Mouse (Mus musculus) forebrain, embryonic 13.5 days (tissue): ENCODE data around the gene Ccnl1. TPM values are rescaled to one million over a fixed set of nuclear protein-coding genes. Genes with fewer than 3 reads are reported as not detected.
A peak's percentile ranks its signal among the peaks of the same experiment; 100 is the strongest.

Experiments
- ATAC-seq: fragments of 200-750 bp; cut with Nextera tagmentation; 2 replicates; pipeline ENCODE4 v1.8.0; 2017
- H3K27ac ChIP-seq: fragments of 300-500 bp; sonication (generic); 2 replicates; pipeline ENCODE4 v1.5.1; 2015; ENCODE audit warnings: inconsistent platforms, mild to moderate bottlenecking, moderate library complexity
- H3K27me3 ChIP-seq: fragments of 300-500 bp; sonication (generic); 2 replicates; pipeline ENCODE4 v1.6.1; 2015; ENCODE audit warnings: mild to moderate bottlenecking, inconsistent platforms
- H3K36me3 ChIP-seq: fragments of 300-500 bp; sonication (generic); 2 replicates; pipeline ENCODE4 v1.6.1; 2015; ENCODE audit warnings: mild to moderate bottlenecking, inconsistent platforms; ENCODE audit not compliant: poor library complexity, severe bottlenecking
- H3K4me1 ChIP-seq: fragments of 300-500 bp; sonication (generic); 2 replicates; pipeline ENCODE4 v1.6.1; 2015; ENCODE audit warnings: inconsistent platforms
- H3K4me2 ChIP-seq: fragments of 300-500 bp; sonication (generic); 2 replicates; pipeline ENCODE4 v1.6.1; 2015; ENCODE audit warnings: inconsistent platforms, mild to moderate bottlenecking, moderate library complexity
- H3K4me3 ChIP-seq: fragments of 300-500 bp; sonication (generic); 2 replicates; pipeline ENCODE4 v1.5.1; 2015; ENCODE audit warnings: mild to moderate bottlenecking, inconsistent platforms
- H3K9ac ChIP-seq: fragments of 300-500 bp; sonication (generic); 2 replicates; pipeline ENCODE4 v1.6.1; 2015; ENCODE audit warnings: mild to moderate bottlenecking, inconsistent platforms
- H3K9me3 ChIP-seq: fragments of 300-500 bp; sonication (generic); replicated peaks from 2 replicates; pipeline ENCODE4 v1.6.1; 2016; ENCODE audit warnings: inconsistent platforms
- WGBS: fragments of 180-500 bp; shearing (Covaris S2); methylation state at CpG from one replicate; pipeline ENCODE4 v1.1.7; 2015; 5-methylcytosine and 5-hydroxymethylcytosine counted together
- polyA plus RNA-seq: library from polyadenylated mRNA; unstranded; fragments of >200 nt; fragmentation: Nextera tagmentation; extraction: Ambion mirVana; gene quantifications from 2 replicates; pipeline ENCODE4 v1.2.1, GENCODE M21; 2015

Ccnl1 gene
- polyA plus RNA-seq, 1 experiment from 2014 or later, result 86.3 TPM

DNA sequence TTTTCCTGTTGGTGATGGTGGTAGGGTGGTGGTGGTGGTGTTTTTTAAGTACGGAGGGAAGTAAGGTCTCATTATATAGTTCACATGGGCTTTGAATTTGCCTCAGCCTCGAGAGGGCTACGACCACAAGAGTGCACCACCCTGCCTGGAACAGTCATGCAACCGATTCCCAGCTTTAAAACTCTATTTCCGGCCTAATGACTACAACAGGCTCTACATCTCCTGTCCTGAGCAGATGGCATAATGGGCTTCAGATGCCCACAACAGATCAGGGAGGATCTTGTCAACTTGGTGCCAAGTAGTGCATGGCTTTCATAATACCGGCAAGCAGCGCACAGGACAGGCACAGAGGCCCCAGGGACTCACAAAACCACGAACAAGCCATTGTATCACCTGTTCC, 27.4 kb downstream of the Ccnl1 start:
- no peak overlapping the region for H3K9ac ChIP-seq
- H3K4me2 ChIP-seq, result no peak overlapping the region
- no peaks in the 10 kb centered on the region for H3K27me3 ChIP-seq
- no peak for ATAC-seq
- H3K4me1 ChIP-seq, result peaks cover 16% of the 10 kb centered on the region
- H3K9me3 ChIP-seq, result no peaks in the 10 kb centered on the region
- H3K36me3 ChIP-seq, result no peaks in the 10 kb centered on the region
- H3K4me3 ChIP-seq, result no peak overlapping the region
- no peak overlapping the region for H3K27ac ChIP-seq
- 57% methylated on average over 8 of the region's 8 CpGs for WGBS

DNA sequence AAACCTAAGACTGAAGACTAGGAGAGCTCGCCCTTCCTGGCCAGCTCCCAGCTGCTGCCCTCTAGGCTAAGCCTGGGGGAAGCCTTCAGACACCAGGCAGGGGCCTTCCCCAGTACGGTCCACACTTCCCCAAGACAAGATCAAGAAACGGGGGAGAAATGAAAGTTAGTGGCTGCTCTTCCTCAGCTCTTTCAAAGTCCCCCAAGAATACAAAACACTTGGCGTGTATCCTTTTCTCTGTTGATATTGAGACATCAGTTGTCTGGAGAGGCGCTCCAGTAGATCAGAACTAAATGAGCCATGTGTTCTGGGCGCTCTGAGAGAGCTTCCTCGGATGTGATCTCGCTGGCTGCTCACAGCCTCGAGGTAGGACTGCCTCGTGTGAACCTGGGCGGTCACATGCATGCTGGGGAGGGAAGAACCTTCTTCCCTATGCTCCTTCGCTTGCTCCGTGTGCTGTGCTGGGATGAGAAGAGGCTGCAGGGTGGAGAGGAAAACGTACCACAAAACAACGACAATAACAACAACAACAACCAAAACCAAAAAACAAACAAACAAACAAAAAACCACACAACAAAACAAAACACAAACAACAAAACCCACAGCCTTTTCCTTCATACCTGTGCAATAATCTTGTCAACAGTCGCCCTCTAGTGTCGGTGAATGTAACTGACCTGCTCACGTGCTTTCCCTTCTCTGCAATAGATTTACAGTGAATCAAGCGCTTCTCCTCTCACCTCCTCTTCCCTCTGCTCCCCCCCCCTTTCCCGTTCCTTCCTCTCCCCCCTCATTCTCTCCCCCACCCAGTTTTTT, 28.0 kb downstream of the Ccnl1 start:
- Histone ChIP-seq H3K27ac (no peak overlapping the region), H3K4me3 (no peak overlapping the region), H3K9me3 (no peaks in the 10 kb centered on the region), H3K9ac (no peak overlapping the region), H3K36me3 (no peaks in the 10 kb centered on the region), H3K4me1 (peaks cover 16% of the 10 kb centered on the region), H3K4me2 (peak overlapping the region; percentile 40), H3K27me3 (no peaks in the 10 kb centered on the region)
- ATAC-seq, result peak; percentile 69
- 23% methylated on average over 20 of the region's 20 CpGs for WGBS

DNA sequence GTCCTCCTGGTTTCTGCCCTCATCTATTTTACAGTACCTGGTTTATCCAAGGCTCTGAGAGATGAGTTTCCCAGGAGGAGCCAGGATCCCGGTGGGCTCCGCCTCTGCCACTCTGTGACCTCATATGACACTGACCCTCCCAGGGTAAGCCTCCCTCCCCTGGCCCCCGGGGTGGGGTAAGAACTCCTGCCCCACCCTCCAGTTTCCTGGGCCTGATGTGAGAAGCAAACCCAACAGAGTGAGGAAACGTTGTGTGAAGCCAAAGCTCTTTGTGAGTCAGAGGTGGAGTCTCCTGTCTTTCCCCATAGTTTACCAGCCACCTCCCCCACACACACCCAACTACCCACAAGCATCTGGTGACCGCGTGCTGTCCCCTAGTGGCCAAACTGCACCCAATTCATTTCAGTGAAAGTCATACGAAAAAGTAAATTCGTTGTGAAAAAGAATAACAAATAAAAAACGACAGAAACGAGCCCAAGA, 28.7 kb downstream of the Ccnl1 start:
- WGBS, result 3% methylated on average over 10 of the region's 10 CpGs
- H3K4me2 ChIP-seq, result peak overlapping the region; percentile 40
- no peaks in the 10 kb centered on the region for H3K9me3 ChIP-seq
- H3K27me3 ChIP-seq, result no peaks in the 10 kb centered on the region
- no peak overlapping the region for H3K4me3 ChIP-seq
- H3K27ac ChIP-seq, result no peak overlapping the region
- ATAC-seq, result peak; percentile 78
- no peaks in the 10 kb centered on the region for H3K36me3 ChIP-seq
- no peak overlapping the region for H3K9ac ChIP-seq
- peaks cover 16% of the 10 kb centered on the region for H3K4me1 ChIP-seq

DNA sequence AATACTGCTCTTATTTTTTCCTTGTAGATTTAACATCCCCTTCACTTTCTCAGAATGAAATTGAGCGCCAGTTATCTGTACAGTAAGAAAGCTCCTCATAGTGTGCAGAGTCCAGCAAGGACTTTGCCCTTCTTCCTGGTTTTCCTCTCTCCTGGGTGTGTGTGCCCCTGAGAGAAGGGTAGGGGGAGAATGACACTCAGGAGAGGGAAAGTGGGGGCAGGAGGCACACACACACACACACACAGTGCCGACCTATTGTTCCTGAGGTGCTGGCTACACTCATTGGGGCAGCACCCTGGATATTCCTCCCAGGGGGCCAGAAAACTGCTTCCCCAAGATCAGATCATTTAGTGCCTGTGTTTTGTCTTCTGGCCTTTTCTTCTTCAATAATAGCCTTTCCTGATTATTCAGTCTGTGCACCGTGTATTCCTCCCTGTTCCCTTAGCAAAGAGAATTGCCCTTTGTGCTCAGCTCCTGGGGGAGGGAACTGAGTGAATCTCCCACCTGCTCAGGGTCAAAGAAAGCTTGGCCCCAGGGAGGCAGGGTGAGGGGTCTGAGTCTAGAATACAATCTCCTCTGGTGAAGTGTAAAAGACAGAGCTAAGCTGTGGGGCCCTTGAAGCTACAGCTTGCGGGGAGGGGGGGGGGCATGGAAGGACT, 29.3 kb downstream of the Ccnl1 start:
- Histone ChIP-seq H3K9me3 (no peaks in the 10 kb centered on the region), H3K9ac (no peak overlapping the region)

DNA sequence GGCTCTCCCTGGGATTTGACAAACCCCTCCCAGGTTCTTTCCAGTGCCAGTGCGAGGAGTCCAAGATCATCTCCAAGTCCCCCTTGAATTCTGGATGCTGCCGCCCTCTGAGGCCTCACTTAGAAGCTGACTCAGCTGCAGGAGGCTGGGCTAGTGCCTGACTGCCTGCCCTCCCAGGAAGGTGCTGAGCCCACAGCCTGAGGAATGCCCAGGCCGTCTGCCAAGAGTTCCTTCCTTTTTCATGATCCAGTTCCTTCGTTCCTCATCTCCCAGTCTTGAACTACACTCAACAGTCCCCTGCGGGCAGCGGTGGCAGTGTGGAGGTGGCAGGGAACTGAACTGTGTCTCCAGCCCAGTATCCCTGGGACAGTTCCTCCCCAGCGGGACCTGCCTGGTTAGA, 30.4 kb downstream of the Ccnl1 start:
- no peaks in the 10 kb centered on the region for H3K9me3 ChIP-seq
- H3K4me1 ChIP-seq, result peaks cover 16% of the 10 kb centered on the region
- H3K4me3 ChIP-seq, result no peak overlapping the region
- no peak for ATAC-seq
- WGBS, result 76% methylated on average over 7 of the region's 7 CpGs
- no peaks in the 10 kb centered on the region for H3K36me3 ChIP-seq
- no peaks in the 10 kb centered on the region for H3K27me3 ChIP-seq
- no peak overlapping the region for H3K4me2 ChIP-seq
- no peak overlapping the region for H3K27ac ChIP-seq
- H3K9ac ChIP-seq, result no peak overlapping the region

More for the DNA sequence above, 29.3 kb downstream of the Ccnl1 start:
- H3K4me2 ChIP-seq, result peak overlapping the region; percentile 40; the same call in 1 of the 2 replicates
- no peak overlapping the region for H3K4me3 ChIP-seq
- 25% methylated on average over 4 of the region's 4 CpGs for WGBS
- peaks cover 16% of the 10 kb centered on the region for H3K4me1 ChIP-seq
- no peaks in the 10 kb centered on the region for H3K27me3 ChIP-seq
- no peak overlapping the region for H3K27ac ChIP-seq
- no peaks in the 10 kb centered on the region for H3K36me3 ChIP-seq
- peak; percentile 40; the same call in 1 of the 2 replicates for ATAC-seq

DNA sequence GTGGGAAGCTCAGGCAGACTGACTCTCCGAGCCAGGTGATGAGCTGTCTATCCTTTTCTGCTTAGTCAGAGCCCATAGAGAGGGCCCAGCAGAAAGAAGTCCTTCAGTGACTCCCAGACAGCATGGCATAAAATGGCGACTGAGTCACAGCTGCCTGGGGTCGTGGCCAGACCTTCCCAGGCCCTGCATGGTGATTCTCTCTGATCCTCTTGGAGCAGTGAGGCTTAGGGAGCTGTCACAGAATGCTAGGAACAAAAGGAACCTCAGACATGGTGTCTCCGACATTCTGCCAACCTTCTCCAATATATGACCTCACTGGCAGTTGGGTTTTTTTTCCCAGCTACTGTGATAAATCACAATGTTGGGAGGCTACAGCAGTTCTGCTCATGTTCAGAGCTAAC, 30.9 kb downstream of the Ccnl1 start:
- Histone ChIP-seq H3K4me3 (no peak overlapping the region), H3K9ac (no peak overlapping the region), H3K36me3 (no peaks in the 10 kb centered on the region), H3K4me2 (no peak overlapping the region), H3K4me1 (peaks cover 16% of the 10 kb centered on the region), H3K27ac (no peak overlapping the region), H3K9me3 (no peaks in the 10 kb centered on the region), H3K27me3 (no peaks in the 10 kb centered on the region)
- no peak for ATAC-seq
- WGBS, result 84% methylated on average over 4 of the region's 4 CpGs

DNA sequence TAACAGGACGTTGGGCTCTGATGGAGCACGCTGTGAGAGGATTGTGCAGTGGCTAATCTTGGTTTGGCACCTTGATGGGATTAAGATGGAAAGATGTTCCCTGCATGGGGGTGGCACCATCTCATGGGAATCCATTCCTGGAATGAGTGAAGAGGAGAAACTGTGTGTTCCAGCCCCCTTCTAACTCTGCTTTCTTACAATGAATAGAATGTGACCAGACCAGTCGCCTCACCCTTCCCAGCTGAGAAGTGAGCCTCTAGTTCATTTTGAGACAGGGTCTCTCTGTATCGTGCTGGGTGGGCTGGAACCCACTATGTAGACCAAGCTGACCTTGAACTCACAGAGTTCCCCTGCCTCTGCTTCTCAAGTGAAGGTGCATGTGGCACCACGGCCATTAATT, 31.6 kb downstream of the Ccnl1 start:
- Histone ChIP-seq H3K4me3 (no peak overlapping the region), H3K27me3 (no peaks in the 10 kb centered on the region), H3K4me1 (peaks cover 16% of the 10 kb centered on the region), H3K4me2 (no peak overlapping the region), H3K27ac (no peak overlapping the region), H3K36me3 (no peaks in the 10 kb centered on the region), H3K9me3 (no peaks in the 10 kb centered on the region), H3K9ac (no peak overlapping the region)
- WGBS, result 91% methylated on average over 5 of the region's 5 CpGs
- ATAC-seq, result no peak

DNA sequence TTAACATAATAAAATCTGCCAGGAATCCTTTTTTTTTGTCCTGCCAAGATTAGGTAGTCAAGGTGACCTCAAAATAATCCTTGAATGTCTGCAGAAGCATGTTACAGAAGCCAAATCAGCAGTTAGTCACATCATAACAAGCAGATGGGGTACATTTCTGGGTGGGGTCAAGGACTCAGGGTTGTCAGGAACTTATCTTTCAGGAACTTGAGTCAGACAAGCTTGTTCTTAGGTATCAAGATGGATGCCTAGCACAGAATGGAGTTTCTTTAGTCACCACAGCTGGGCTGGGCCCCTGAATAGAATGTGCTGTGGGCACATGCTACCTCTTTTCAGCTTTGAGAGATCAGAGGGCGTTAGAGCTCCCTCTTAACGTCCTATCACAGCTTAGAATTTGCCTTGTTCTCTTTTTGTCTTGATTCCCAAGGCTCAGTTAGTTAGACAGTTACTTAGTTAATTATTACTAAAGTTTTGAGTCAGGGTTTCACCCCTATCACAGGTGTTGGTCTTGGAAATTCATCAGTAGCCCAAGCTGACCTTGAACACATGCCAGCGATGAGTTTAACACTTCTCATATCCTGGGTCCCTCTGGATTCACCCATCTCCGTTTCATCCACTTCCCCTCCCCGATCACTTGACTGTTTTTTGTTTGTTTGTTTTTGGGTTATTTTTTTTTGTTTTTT, 32.9 kb downstream of the Ccnl1 start:
- Histone ChIP-seq H3K27me3 (no peaks in the 10 kb centered on the region), H3K9me3 (no peaks in the 10 kb centered on the region), H3K36me3 (no peaks in the 10 kb centered on the region), H3K27ac (no peak overlapping the region), H3K9ac (no peak overlapping the region), H3K4me3 (no peak overlapping the region), H3K4me2 (no peak overlapping the region), H3K4me1 (peaks cover 16% of the 10 kb centered on the region)
- ATAC-seq, result no peak
- 72% methylated on average over 5 of the region's 5 CpGs for WGBS

DNA sequence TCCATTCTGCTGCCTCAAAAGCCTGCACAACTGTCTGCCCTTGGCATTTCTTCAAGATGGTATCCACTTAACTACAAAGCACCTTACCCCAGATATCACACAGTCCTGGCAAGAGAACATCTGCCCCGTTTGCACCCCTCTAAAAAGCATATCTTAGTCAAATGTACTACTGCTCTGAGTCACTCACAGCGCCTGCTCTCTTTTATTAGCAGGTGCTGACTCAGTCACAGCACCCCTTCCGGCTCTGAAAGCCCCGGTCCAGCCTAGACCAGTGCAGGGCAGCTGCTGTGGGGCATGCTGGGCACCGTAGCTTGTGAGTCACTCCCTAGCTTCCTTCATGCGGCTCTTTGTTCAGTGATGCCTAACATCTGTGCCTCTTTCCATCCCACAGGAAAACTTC, 35.6 kb downstream of the Ccnl1 start:
- H3K36me3 ChIP-seq, result no peaks in the 10 kb centered on the region
- H3K4me1 ChIP-seq, result no peaks in the 10 kb centered on the region
- H3K9me3 ChIP-seq, result no peaks in the 10 kb centered on the region
- no peak overlapping the region for H3K4me3 ChIP-seq
- no peaks in the 10 kb centered on the region for H3K27me3 ChIP-seq
- ATAC-seq, result no peak
- H3K4me2 ChIP-seq, result no peak overlapping the region
- H3K27ac ChIP-seq, result no peak overlapping the region
- H3K9ac ChIP-seq, result no peak overlapping the region
- WGBS, result 81% methylated on average over 6 of the region's 6 CpGs

DNA sequence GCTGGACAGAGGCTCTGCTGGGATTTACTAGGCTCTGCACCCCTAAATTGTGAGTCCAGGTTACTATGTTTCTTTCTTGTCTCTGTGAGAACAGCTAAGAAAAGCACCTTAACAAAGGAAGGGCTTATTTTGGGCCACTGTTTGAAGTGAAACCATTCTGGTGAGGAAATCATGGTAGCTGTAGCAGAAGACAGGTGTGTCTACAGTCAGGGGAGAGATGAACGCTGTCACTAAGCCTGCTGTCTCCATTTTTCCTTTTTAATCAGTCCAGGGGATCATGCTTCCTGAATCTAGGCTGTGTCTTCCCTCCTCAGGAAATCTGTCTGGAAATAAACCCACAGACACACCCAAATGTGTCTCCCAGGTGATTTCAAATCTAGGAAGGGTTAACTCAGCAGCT, 36.4 kb downstream of the Ccnl1 start:
- WGBS, result 93% methylated on average over 1 of the region's 1 CpGs
- H3K36me3 ChIP-seq, result no peaks in the 10 kb centered on the region

DNA sequence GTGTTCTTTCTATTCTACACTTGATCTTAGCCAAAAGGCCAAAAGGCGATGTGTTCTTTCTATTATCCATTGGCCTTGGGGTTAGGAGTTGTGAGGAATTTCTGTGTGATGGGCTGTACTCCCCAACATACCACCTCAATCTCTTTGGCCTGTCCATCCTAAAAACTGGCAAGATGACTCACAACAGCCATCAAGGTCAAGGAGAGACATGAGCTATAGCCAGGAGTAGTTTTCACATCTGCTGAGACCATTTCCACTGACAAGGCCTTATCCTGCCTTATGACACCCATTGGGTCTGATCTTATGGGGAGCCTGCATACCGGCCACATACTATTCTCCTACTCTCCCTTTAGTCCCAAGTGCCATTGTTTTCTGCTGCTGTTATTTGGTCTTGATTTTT, 39.0 kb downstream of the Ccnl1 start:
- 93% methylated on average over 2 of the region's 2 CpGs for WGBS
- H3K9ac ChIP-seq, result no peak overlapping the region
- no peak overlapping the region for H3K27ac ChIP-seq
- H3K36me3 ChIP-seq, result no peaks in the 10 kb centered on the region
- no peaks in the 10 kb centered on the region for H3K27me3 ChIP-seq
- no peak for ATAC-seq
- no peaks in the 10 kb centered on the region for H3K4me1 ChIP-seq
- H3K4me3 ChIP-seq, result no peak overlapping the region
- H3K4me2 ChIP-seq, result no peak overlapping the region
- no peaks in the 10 kb centered on the region for H3K9me3 ChIP-seq

More for the DNA sequence above, 36.4 kb downstream of the Ccnl1 start:
- no peaks in the 10 kb centered on the region for H3K9me3 ChIP-seq
- no peak overlapping the region for H3K27ac ChIP-seq
- no peaks in the 10 kb centered on the region for H3K27me3 ChIP-seq
- H3K4me3 ChIP-seq, result no peak overlapping the region
- no peak for ATAC-seq
- no peak overlapping the region for H3K4me2 ChIP-seq
- no peaks in the 10 kb centered on the region for H3K4me1 ChIP-seq
- H3K9ac ChIP-seq, result no peak overlapping the region

DNA sequence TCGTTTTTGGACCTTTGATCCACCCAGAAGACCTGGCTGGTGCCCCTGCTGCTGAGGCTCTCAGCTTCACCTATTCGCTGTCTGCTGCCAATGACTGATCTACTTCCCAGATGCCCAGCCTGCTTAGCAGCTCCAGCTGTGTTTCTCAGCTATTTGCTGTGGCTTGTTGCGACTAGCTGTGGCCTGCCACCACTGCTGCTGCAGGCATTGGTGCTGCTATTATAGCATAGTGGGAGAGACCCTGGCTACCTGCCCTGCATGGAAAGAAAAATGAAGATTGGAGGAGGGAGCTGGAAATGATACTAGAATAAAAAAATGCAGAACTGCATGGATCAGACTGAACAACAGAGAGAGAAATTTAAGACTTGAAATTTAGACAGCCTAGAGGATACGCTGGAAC, 45.1 kb downstream of the Ccnl1 start:
- 79% methylated on average over 4 of the region's 4 CpGs for WGBS
- no peaks in the 10 kb centered on the region for H3K9me3 ChIP-seq
- H3K9ac ChIP-seq, result no peak overlapping the region
- no peak overlapping the region for H3K4me3 ChIP-seq
- H3K4me1 ChIP-seq, result no peaks in the 10 kb centered on the region
- no peak overlapping the region for H3K27ac ChIP-seq
- no peak overlapping the region for H3K4me2 ChIP-seq
- ATAC-seq, result no peak
- no peaks in the 10 kb centered on the region for H3K36me3 ChIP-seq
- no peaks in the 10 kb centered on the region for H3K27me3 ChIP-seq
